Mouse (Mus musculus) hindbrain, postnatal 0 days (tissue): ENCODE measurements around the gene Eef1akmt1. TPM values are rescaled to one million over a fixed set of nuclear protein-coding genes. Genes with fewer than 3 reads are reported as not detected.

Source experiments
- ATAC-seq: fragments of 200-750 bp; cut with Nextera tagmentation; 2 replicates; pipeline ENCODE4 v1.8.0; 2017; ENCODE audit warnings: mild to moderate bottlenecking, moderate TSS enrichment, moderate library complexity
- DNase-seq: peaks from one replicate; pipeline ENCODE4 v3.0.0-alpha.2; 2015; ENCODE audit warnings: low spot score
- H3K27ac ChIP-seq: fragments of 300-500 bp; sonication (generic); 2 replicates; pipeline ENCODE4 v1.5.1; 2014; ENCODE audit warnings: mild to moderate bottlenecking
- H3K27me3 ChIP-seq: fragments of 300-500 bp; sonication (generic); 2 replicates; pipeline ENCODE4 v1.6.1; 2014; ENCODE audit warnings: low read length, mixed read lengths; ENCODE audit not compliant: insufficient read depth
- H3K36me3 ChIP-seq: fragments of 300-500 bp; sonication (generic); 2 replicates; pipeline ENCODE4 v1.6.1; 2014; ENCODE audit warnings: low read length, mixed read lengths; ENCODE audit not compliant: insufficient read depth
- H3K4me1 ChIP-seq: fragments of 300-500 bp; sonication (generic); 2 replicates; pipeline ENCODE4 v1.6.1; 2014; ENCODE audit warnings: antibody characterized with exemption, low read length, mixed read lengths; ENCODE audit not compliant: insufficient read depth
- H3K4me2 ChIP-seq: fragments of 300-500 bp; sonication (generic); 2 replicates; pipeline ENCODE4 v1.6.1; 2014; ENCODE audit warnings: low read depth, mild to moderate bottlenecking, low read length, moderate library complexity, mixed read lengths
- H3K4me3 ChIP-seq: fragments of 300-500 bp; sonication (generic); 2 replicates; pipeline ENCODE4 v1.5.1; 2014; ENCODE audit warnings: low read length
- H3K9ac ChIP-seq: fragments of 300-500 bp; sonication (generic); replicated peaks from 2 replicates; pipeline ENCODE4 v1.6.1; 2014; ENCODE audit warnings: mild to moderate bottlenecking, low read length, moderate library complexity, mixed read lengths
- H3K9me3 ChIP-seq: fragments of 300-500 bp; sonication (generic); 2 replicates; pipeline ENCODE4 v1.6.1; 2016; ENCODE audit warnings: low read length, mixed read lengths
- CTCF ChIP-seq: IDR thresholded peaks from 2 replicates; pipeline ENCODE4 v1.5.1; 2016; ENCODE audit warnings: antibody characterized with exemption, control low read depth, low read depth
- WGBS: fragments of 180-500 bp; shearing (Covaris S2); extraction: QIAGEN DNeasy Blood & Tissue Kit; methylation state at CpG from one replicate; pipeline ENCODE4 v1.1.7; 2014; 5-methylcytosine and 5-hydroxymethylcytosine counted together
- polyA plus RNA-seq: library from polyadenylated mRNA; unstranded; fragments of >200 nt; fragmentation: Nextera tagmentation; extraction: Ambion mirVana; gene quantifications from 2 replicates; pipeline ENCODE4 v1.2.1, GENCODE M21; 2015
- total RNA-seq: library from RNA; depleted of rRNA; stranded (reverse); fragments of >200 nt; gene quantifications from 2 replicates; pipeline ENCODE4 v1.2.3, GENCODE M21; 2014

The Eef1akmt1 gene
- total and polyA plus RNA-seq, 2 experiments from 2014 or later = 32.9 to 69.9 TPM

DNA sequence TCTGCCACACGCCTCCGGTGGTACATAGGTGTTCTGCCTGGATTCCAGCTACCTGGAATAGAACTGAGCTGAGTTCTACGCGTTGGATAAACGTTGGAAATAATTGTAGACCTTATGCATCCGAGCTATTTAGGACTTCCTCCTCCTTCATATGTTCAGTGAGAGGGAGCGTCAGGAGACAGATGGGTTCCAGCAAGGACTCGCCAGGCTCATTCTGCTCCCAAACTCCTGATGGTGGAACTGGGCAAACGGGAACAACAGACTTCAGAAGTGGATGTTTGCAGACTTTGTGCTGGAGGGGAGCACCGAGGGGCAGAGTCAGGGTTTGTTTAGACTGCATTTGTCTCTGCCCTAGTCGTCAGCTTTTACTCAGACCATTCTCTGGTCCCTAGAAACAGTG is 30.7 kb downstream of the Eef1akmt1 start:
- TF ChIP-seq CTCF = no peak
- no peaks in the 10 kb centered on the region for H3K36me3 ChIP-seq
- ATAC-seq = no peak
- peaks cover 12% of the 10 kb centered on the region; the same call in 1 of the 2 replicates for H3K4me1 ChIP-seq
- no peak overlapping the region for H3K9ac ChIP-seq
- H3K27me3 ChIP-seq = no peaks in the 10 kb centered on the region
- H3K9me3 ChIP-seq = no peaks in the 10 kb centered on the region
- H3K4me2 ChIP-seq = no peak overlapping the region
- DNase-seq = no peak
- no peak overlapping the region for H3K4me3 ChIP-seq
- H3K27ac ChIP-seq = no peak overlapping the region
- WGBS = 85% methylated on average over 11 of the region's 11 CpGs

DNA sequence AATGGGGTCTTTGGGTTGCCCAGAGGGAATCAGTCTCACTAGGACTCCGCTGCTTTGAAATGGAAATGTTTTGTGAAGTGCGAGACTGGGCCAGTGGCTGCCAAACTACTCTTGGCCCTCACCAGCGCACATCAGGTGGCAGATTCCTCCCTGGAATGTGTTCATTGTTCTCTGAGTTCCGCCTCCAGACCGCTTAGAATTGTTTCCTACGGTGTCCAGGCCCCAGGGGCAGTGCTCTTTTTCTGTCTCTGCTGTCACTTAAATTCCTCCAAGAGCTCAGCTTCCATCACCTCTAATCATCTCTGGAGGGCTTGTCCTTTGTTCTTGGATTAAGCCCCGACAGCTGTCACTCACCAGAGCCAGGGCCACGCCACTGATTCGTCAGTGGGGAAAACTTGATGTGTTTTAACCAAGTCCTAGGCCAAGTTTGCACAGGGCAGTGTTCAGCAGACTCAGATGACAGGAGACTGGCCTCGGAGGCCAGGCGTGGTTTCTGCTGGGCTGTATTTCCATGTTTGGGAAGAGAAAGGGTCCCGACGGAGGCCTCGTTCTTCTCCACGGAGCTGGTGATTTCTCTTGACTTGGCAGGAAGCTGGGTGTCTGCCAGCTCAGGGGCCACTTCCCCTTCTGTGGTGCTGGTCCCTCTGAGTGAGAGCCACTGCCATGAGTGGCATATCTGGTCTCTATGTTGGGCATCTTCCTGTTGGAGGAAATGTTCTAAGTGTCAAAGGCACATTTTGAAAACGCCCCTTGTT is 34.0 kb downstream of the Eef1akmt1 start:
- no peaks in the 10 kb centered on the region for H3K27me3 ChIP-seq
- peaks cover 28% of the 10 kb centered on the region for H3K4me1 ChIP-seq
- no peak overlapping the region for H3K4me3 ChIP-seq
- 17% methylated on average over 16 of the region's 16 CpGs for WGBS
- DNase-seq = peak; percentile 36
- no peak overlapping the region for H3K27ac ChIP-seq
- no peak for ATAC-seq
- H3K36me3 ChIP-seq = no peaks in the 10 kb centered on the region
- H3K9me3 ChIP-seq = no peaks in the 10 kb centered on the region
- no peak overlapping the region for H3K4me2 ChIP-seq
- no peak for TF ChIP-seq CTCF
- no peak overlapping the region for H3K9ac ChIP-seq

DNA sequence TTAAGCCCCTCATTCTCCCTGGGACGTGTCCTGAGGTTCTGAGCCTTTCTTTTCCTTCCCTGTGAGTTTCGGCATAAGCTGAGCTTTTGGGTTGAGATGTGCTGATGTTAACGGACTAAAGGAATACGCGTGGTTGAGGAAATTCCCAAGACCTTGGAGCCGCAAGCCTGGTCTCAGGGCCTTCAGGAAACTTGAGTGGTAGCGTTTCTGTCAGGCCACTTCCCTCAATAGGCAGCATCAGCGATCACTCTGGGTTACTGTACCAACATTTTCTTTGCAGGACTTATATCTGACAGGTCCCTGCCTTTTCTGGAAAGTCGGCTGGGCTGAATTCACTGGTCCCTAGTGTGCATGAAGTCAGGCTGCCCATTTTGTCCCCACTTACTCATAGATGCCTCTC is 34.6 kb downstream of the Eef1akmt1 start:
- 35% methylated on average over 9 of the region's 9 CpGs for WGBS
- TF ChIP-seq CTCF = no peak
- no peak overlapping the region for H3K27ac ChIP-seq
- H3K36me3 ChIP-seq = no peaks in the 10 kb centered on the region
- no peak overlapping the region for H3K4me3 ChIP-seq
- DNase-seq = no peak
- H3K9me3 ChIP-seq = no peaks in the 10 kb centered on the region
- peaks cover 28% of the 10 kb centered on the region for H3K4me1 ChIP-seq
- H3K9ac ChIP-seq = no peak overlapping the region
- ATAC-seq = no peak
- no peaks in the 10 kb centered on the region for H3K27me3 ChIP-seq
- H3K4me2 ChIP-seq = no peak overlapping the region

DNA sequence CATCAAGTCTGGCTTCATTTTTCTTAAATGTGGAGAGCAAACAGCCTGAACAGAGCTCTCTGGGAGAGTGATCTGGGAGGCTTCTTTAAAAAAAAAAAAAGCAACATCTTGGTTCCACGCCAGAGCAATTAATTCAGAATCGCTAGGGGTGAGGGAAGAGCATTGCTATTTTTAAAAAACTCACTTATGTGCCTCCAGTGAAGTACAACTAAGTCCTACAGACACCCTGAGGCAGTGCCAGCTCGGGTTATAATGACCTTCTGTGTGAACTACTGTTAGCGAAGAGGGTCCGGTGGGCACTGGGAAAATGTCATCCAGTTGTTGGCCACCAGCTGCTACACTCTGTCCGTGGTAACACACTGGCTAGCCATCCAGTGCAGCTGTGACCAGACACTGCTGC is 35.8 kb downstream of the Eef1akmt1 start:
- H3K4me2 ChIP-seq = no peak overlapping the region
- H3K27ac ChIP-seq = no peak overlapping the region
- H3K4me1 ChIP-seq = peaks cover 28% of the 10 kb centered on the region
- no peak overlapping the region for H3K4me3 ChIP-seq
- WGBS = 20% methylated on average over 6 of the region's 6 CpGs
- H3K9me3 ChIP-seq = no peaks in the 10 kb centered on the region
- no peaks in the 10 kb centered on the region for H3K36me3 ChIP-seq
- no peaks in the 10 kb centered on the region for H3K27me3 ChIP-seq
- peak; percentile 59 for DNase-seq
- peak; percentile 35; the same call in 1 of the 2 replicates for ATAC-seq
- H3K9ac ChIP-seq = no peak overlapping the region
- no peak for TF ChIP-seq CTCF

DNA sequence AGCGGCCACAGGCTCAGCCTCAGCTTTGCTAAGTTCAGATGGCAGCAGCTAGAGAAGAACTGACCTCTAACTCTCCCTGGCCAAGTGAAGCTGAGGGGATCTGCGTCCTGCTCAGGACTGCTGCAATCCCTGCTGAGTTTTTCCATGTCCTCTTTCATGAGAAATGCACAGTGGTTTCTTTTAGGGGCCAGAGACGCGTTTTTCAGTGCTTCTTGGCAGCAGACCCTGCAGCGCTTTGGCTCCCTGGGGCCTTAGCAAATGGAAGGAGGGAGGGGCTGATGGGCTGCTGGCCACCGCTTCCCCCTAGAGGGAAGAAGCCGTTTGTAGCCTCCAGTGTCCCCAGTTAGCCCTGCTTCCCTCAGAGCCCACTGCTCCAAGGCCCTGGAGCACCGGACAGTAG is 36.5 kb downstream of the Eef1akmt1 start:
- Histone ChIP-seq H3K4me3 (no peak overlapping the region), H3K27ac (peak overlapping the region; percentile 68), H3K9ac (no peak overlapping the region), H3K27me3 (no peaks in the 10 kb centered on the region), H3K4me2 (0 out of 2 replicates have a peak overlapping the region, but pooled peaks have one; percentile 16), H3K9me3 (no peaks in the 10 kb centered on the region), H3K4me1 (peaks cover 28% of the 10 kb centered on the region), H3K36me3 (no peaks in the 10 kb centered on the region)
- 10% methylated on average over 8 of the region's 8 CpGs for WGBS
- peak; percentile 34; the same call in 1 of the 2 replicates for ATAC-seq
- TF ChIP-seq CTCF = no peak
- DNase-seq = peak; percentile 74

DNA sequence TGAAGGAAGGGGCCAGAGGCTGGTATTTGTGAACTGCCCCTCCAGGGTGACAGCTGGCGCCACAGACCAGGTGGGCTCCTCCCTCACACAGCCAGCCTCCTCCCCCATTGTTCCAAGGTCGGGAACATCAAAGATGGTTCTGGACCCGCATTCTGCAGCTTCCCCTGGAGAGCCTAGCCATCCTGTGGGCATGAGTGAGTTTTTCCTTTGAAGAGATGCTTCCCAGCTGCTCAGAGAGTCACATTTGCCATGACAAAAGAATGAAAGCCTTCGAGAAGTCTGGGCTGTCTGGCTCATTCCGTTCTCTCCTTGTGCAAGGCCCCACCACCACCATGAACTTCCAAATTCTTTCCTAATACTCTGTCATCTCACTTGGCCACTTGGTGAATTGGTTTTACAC is 37.1 kb downstream of the Eef1akmt1 start:
- TF ChIP-seq CTCF = no peak
- 13% methylated on average over 5 of the region's 5 CpGs for WGBS
- peaks cover 28% of the 10 kb centered on the region for H3K4me1 ChIP-seq
- H3K9me3 ChIP-seq = no peaks in the 10 kb centered on the region
- ATAC-seq (no peak), DNase-seq (no peak)
- H3K27ac ChIP-seq = peak overlapping the region; percentile 68; the same call in 1 of the 2 replicates
- H3K4me2 ChIP-seq = no peak overlapping the region
- H3K36me3 ChIP-seq = no peaks in the 10 kb centered on the region
- no peaks in the 10 kb centered on the region for H3K27me3 ChIP-seq
- H3K4me3 ChIP-seq = no peak overlapping the region
- H3K9ac ChIP-seq = no peak overlapping the region; the same call in 1 of the 2 replicates

DNA sequence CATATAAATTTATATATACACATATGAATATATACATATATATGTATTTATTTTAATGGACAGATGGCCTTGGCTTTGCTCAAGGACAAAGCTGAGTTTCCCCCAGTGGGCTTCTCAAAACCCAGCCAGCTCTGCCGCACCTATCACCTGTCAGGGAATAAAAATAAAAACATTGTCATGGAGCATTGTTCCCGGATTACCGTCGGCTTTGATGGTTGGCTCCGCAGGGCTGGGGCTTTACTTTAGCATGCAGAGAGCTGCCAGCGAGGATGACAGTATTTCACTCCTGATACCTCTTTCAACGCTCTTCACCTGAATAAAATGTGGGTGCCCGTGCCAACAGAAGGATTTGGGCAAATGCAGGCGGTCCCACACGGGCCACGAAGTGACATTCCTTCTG is 37.6 kb downstream of the Eef1akmt1 start:
- H3K9ac ChIP-seq = no peak overlapping the region
- no peaks in the 10 kb centered on the region for H3K9me3 ChIP-seq
- H3K4me2 ChIP-seq = no peak overlapping the region
- no peaks in the 10 kb centered on the region for H3K27me3 ChIP-seq
- no peaks in the 10 kb centered on the region for H3K36me3 ChIP-seq
- WGBS = 23% methylated on average over 11 of the region's 11 CpGs
- no peak overlapping the region for H3K27ac ChIP-seq
- no peak for TF ChIP-seq CTCF
- peaks cover 28% of the 10 kb centered on the region for H3K4me1 ChIP-seq
- ATAC-seq (no peak), DNase-seq (peak; percentile 7)
- no peak overlapping the region for H3K4me3 ChIP-seq
